Mouse (Mus musculus): ENCODE measurements around the gene Tom1l1.

Gene Tom1l1

DNA sequence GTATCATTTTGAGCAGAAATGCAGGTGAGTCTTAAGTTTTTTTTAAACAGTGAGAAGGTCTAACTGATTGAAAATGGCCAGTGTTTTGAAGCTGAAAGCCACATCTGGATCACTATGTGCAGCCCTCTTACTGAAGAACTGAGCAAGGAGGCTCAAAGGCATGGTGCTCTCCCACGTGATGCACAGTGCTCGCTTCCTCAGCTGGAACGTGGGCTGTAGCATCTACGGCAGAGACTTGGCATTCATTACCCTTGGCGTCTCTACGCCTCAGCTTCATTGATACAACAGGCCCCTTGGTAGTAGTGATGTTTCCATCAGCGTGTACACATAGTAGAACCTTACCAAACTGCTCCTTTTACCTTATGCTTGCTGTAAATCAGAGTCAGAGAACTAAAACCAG is 65.7 kb downstream of the Tom1l1 start:
- in situ Hi-C loops (cut with MboI, MseI), result loop anchor here (5.0 to 25.0 kb wide), 3 partner anchors 310 to 608 kb away; partner anchors contain the start of gene Gm45716 (in 1 of the 2)

DNA sequence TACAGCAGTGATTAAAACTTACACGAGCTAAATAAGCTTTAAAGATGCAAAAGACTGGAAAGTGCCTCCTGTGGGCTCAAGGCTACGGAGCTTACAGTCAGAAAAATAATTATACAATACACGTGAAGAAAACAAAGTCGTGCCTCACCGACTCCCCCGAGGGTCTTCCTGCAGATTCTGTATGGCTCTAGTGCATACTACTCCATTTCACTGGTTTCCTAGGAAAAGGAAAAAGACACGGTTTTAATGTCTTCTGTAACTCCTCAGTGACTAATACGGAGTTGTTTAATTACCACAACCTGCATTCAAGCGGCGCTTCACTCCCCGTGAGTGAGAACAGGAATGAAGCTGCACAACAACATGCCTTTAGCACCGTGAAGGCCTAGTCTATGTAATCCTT is 66.1 kb downstream of the Tom1l1 start:
- in situ Hi-C loops (cut with MboI, MseI), result loop anchor here (5.0 to 25.0 kb wide), 3 partner anchors 310 to 607 kb away; partner anchors contain the start of gene Gm45716 (in 1 of the 2)

DNA sequence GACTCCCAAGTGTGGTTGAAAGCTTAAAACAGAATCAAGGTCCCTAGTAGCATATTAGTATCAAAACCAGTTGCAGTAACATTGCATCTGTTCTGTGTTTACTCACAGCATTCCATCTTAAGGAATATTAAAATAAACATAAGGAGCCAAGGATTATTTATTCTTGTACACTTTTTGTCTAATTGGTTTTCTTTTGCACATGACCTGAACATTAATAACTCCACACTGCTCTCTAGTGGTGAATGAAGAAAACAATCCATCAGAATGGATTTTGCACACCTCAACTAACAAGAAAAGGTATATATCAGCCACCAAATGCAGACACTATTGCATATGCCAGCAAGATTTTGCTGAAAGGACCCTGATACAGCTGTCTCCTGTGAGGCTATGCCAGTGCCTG is 71.7 kb downstream of the Tom1l1 start:
- in situ Hi-C loops (cut with MboI, MseI), result loop anchor here (10.0 to 25.0 kb wide), 4 partner anchors 292 to 622 kb away; no protein-coding TSS in a partner anchor

DNA sequence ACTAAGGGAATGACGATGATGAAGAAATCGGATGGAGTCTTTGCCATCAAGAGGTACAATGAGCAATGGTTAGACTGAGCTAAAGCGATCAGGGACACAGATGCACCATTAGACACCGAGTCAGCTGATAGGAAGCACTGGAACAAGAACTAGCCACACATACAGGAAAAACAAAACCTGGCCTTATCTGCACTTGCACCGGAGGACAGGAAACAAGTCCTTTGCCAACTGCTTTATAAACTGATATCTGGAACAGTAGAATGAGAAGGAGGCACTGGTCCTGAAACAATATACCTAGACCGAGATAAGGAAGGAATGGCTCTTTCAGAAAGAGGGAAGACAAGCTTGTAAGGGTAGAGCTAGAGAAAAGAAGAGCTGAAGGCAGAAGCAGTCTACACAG is 73.4 kb downstream of the Tom1l1 start:
- in situ Hi-C loops (cut with MboI, MseI), result loop anchor here (5.0 to 25.0 kb wide), 5 partner anchors 137 to 620 kb away; no protein-coding TSS in a partner anchor

DNA sequence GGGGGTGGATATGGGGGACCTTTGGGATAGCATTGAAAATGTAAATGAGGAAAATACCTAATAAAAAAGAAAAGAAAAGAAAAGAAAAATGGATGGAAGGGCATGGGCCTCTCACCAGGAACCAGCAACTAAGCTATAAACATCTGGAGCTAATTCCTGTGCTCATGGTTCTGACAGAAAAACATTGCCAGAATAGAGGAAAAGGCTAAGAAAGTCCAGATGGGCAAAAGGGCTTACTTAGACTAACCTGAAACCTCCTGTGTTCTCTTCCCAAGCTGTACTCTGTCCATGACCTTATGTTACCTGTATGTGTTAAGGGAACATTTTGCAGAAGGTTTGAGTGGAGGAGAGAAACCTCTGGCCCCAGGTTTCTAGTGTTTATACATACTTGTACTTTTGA is 76.0 kb downstream of the Tom1l1 start:
- in situ Hi-C loops (cut with MboI, MseI), result loop anchor here (5.0 to 25.0 kb wide), 5 partner anchors 135 to 617 kb away; no protein-coding TSS in a partner anchor

DNA sequence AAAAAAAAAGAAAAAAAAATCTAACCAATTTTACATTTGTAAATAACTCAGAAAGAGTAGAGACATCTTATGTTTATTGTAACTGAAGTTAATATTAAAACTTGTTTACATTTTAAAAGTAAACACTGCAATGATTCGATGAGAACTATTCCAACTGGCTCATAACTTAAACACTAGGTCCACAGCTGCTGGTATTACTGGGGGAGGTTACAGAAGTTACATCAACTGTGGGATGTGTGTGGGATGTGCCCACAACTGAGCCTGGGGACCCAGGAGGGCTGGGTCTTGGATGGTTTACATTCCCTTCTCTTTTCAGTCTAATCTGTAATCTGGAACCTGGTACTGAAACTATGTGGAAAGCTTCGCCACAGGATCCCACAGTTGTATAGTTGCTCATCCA is 85.1 kb downstream of the Tom1l1 start:
- in situ Hi-C loops (cut with MboI, MseI), result loop anchor here in 1 of 2 experiments (25.0 kb wide), 1 partner anchor 291 kb away; no protein-coding TSS in a partner anchor

DNA sequence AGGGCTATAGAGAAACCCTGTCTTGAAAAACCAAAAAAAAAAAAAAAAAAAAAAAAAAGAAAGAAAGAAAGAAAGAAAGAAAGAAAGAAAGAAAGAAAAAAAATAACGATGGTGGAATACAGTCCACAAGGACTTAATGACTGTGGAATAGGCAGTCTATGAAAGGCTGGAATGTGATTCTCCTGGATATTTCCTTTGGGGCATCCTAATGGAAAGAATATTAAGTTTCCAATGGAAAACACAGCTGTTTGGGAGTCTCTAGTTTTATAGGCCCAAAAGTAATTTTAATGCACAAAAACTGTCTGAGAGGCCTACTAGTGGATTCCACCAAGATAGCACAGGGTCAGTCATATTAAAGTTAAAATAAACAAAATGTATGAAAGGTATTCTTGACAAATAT is 92.3 kb downstream of the Tom1l1 start:
- in situ Hi-C loops (cut with MboI, MseI), result no loop called here
